Mouse (Mus musculus): ENCODE results near the gene Rapgef3. TPM values are rescaled to one million over a fixed set of nuclear protein-coding genes. Genes with fewer than 3 reads are reported as not detected.

Gene Rapgef3
- total RNA-seq, 2 experiments from 2014 or later: 9.8 to 13.6 TPM

DNA sequence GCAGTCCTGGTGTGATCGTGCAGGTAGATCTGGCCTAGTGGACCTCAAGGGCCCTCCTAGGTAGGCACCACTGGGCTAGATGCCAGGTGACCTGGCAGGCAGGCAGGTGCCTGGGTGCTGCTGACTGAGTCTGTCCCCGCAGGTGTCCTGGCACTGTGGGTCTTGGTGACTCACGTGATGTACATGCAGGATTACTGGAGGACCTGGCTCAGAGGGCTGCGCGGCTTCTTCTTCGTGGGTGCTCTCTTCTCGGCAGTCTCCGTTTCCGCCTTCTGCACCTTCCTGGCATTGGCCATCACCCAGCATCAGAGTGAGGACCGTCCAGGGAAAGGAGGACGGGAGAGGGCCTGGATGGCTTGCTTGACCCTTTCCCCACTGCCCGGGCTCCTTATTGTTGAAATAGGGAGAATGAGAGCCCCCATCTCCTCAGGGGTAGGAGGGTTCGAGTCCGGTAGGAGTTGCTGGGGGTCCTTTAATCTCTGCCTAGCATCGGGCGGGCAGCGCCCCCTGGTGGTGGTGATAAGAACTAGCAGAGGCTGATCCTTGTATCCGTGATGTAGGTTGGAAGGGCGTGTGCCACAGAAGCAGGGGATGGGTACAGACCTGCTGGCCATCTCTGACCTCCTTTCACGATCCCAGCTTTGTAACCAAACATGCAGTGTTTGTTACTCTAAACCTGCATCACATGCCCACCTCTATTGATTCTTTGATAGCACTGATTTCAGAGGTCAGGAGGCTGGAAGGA lies 22.2 kb upstream of the Rapgef3 start:
- peak; percentile 92; the same call in 1 of the 2 replicates for TF ChIP-seq CTCF (IDR thresholded peaks at IDR 0.05)
- intact Hi-C loops (cut with DNase I): no loop called here
- Histone ChIP-seq H3K4me3 (no peak overlapping the region), H3K27ac (peak overlapping the region; percentile 93)
- peak; percentile 72 for DNase-seq

DNA sequence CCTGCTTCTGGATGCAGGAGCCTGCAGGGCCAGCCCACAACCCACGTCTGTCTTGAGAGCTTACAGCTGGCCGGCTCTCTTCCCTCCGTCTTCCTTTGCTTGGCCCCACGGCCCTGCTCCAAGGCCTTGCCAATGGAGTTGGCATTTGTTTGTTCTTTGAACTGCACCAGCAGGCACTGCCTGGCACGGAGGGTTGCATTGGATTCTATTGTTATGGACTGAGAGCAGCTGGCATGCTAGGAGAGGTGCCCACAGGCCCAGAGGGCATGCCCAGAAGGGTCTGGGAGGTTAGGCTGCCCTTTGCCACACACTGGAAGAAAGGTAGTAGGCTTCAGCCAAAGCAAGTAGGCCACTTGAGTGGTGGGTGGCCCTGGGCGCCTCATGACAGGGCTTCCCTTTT lies 21.0 kb upstream of the Rapgef3 start:
- Histone ChIP-seq H3K4me3 (no peak overlapping the region), H3K27ac (peak overlapping the region; percentile 93)
- peak; percentile 42 for DNase-seq
- intact Hi-C loops (cut with DNase I): no loop called here
- TF ChIP-seq CTCF (IDR thresholded peaks at IDR 0.05): no peak

DNA sequence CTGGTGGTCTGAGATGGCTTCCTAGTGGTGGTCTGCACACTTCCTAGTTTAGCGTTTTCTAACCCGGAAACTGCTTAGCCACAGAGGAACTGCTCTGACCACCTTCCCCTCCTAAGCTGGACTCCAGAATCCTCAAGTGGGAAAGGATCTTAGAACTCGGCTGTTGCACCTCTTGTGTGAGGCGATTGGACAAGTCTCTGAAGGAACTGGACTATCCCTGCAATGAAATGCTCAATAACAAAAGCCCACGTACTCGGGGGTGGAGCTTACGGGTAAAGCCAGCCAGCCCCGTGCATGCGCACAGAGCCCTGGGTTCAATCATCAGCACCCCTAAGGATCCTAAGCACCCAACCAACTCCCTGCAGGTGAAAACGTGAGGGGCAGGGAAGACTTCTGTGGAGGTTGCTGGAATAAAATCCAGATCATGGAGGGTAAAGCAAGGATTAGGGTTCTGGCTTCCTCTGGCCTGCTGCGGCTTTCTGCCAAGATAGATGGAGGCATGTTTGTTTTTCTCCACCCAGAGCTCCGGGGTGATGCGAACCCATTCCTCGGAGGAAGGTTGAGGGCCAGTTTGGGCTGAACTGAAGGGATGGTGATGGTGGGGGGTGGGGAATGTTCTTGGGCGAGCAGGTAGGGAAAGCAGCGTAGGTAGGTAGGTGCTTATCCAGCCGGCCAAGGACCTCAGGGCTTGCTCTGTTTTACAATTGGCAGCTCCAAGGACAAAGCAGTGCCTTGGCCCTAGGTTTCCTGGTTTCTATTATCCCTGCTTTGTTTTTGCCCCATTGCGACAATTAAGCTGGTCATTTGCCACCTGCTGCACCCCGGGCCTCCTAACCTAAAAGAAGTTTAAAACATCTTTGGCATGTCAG lies 20.3 kb upstream of the Rapgef3 start:
- TF ChIP-seq CTCF (IDR thresholded peaks at IDR 0.05): no peak
- DNase-seq: no peak
- peak overlapping the region; percentile 93 for H3K27ac ChIP-seq
- intact Hi-C loops (cut with DNase I): no loop called here
- H3K4me3 ChIP-seq: no peak overlapping the region; the same call in 1 of the 2 replicates

DNA sequence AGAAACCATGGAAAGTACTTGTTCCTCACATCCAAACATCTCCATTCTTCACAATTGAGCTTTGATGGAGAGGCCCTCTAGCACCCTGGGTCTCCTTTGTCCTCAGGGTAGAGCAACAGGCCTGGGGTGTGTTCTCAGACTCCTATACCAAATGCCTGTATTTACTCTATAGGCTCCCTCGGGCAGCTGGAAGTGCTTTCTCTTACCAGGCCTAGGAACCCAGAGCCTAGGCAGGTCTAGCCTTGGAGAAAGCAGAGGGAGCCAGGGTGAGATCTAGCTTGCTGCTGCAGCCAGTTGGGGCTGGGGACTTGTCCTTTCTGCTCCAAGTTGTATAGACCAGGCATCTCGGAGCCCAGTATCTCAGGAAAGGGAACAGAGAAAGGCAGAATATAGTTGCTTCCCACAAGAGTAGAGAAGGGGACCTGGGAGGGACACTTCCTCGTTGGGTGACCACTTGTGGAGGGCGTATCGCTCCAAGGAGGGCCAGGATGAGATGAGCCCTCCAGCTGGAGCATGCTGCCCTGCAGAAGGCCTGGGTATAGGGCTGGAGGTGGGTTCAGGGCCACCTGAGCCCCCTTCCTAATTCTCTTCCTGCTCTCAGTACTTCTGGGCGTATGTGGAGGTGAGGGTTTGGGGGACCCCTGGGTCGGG lies 19.5 kb upstream of the Rapgef3 start:
- TF ChIP-seq CTCF (IDR thresholded peaks at IDR 0.05): no peak
- intact Hi-C loops (cut with DNase I): no loop called here
- no peak for DNase-seq
- Histone ChIP-seq H3K27ac (peak overlapping the region; percentile 93), H3K4me3 (peak overlapping the region; percentile 29)

DNA sequence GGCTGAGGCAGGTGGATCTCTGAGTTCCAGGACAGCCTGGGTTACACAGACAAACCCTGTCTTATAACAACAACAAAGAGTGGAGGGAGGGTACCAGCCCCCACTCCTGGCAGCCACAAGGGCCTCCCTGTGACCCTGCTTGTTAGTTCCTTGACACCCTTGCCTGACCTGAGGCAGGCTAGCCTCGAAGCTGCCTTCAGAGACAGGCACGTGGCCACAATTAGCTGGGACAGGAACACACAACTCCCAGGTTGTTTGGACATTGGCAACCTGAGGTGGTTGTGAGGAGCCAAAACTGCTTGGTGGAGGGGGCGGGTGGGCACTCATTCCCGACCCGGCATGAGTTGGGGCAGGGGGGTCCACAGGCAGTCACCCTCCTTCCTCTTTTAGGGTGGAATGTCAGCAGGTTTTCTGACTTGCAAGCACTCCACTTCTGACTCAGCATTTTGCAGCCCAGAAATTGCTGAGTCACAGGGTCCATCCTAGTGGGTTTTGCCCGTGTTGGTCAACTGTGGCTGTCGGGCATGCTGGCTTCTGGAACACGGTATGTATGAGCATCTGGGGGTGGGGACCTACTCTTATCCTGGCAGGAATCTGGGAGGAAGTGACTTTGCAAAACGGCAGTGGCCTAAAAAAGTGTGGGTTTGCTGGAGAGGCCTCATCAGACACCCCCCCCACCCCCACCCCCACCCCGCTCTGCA lies 18.8 kb upstream of the Rapgef3 start:
- H3K4me3 ChIP-seq: 0 out of 2 replicates have a peak overlapping the region, but pooled peaks have one; percentile 7
- no peak for TF ChIP-seq CTCF (IDR thresholded peaks at IDR 0.05)
- DNase-seq: peak; percentile 46
- H3K27ac ChIP-seq: peak overlapping the region; percentile 93
- intact Hi-C loops (cut with DNase I): no loop called here

DNA sequence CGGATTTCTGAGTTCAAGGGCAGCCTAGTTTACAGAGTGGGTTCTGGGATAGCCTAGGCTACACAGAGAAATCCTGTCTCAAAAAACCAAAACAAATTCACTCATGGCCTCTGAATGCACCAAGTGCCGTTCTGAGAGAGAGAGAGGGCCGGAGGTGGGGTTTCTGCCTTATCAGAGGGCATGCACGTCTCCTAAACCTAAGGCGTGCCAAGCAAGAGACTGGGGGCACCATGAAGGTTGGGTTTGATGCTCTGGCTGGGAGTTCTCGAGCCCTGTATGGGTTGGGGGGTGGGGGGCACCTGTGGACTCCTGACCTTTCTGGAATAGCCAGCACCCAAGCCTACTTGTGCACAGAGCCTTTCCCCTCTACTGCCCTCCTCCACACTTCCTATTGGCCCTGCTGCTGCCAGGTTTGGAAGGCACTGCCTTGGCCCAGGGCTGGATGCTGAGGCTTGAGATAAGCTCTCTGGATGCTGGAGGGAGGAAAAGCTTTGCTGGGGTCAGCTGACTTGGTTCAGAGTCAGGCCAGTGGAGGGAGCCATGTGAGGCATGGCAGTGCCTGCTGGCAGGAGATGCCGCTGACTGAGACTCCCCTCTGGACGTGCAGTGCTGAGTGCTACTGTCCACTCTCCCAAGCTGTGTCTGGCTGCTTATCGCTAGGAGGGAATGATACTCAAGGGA lies 18.1 kb upstream of the Rapgef3 start:
- Histone ChIP-seq H3K27ac (peak overlapping the region; percentile 93), H3K4me3 (no peak overlapping the region)
- intact Hi-C loops (cut with DNase I): no loop called here
- DNase-seq: peak; percentile 63
- TF ChIP-seq CTCF (IDR thresholded peaks at IDR 0.05): no peak

DNA sequence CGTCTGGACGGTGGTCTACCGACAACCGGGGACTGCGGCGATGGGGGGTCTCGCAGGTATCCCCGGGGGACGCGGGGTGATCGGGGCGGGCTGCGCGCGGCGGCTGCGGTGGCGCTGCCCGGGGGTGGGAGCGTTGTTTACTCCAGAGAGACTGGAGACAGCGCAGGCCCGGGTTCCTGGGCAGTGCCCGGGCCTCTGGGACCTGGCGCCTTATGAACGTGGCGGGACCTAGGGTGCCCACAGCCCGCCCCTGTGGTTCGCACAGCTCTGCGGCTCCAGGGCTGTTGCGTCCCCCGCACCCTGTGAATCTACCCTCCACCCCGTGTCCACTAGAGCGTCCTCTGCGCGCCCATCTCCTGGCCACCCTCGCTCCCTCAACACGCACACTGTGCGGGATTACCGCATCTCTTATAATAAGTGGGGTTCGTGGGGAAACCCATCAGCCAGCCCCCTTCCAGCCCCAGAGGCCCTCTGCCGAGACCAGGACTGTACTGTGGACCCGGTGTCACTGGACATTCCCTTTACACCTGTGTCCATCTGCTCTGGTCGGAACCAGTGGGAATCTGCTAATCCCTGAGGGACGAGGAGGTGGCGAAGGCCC lies 16.9 kb upstream of the Rapgef3 start:
- no peak for TF ChIP-seq CTCF (IDR thresholded peaks at IDR 0.05)
- peak; percentile 68 for DNase-seq
- intact Hi-C loops (cut with DNase I): loop anchor here (1.0 to 5.0 kb wide), 2 partner anchors 66 to 168 kb away; no protein-coding TSS in a partner anchor
- Histone ChIP-seq H3K27ac (peak overlapping the region; percentile 93), H3K4me3 (peak overlapping the region; percentile 85)

DNA sequence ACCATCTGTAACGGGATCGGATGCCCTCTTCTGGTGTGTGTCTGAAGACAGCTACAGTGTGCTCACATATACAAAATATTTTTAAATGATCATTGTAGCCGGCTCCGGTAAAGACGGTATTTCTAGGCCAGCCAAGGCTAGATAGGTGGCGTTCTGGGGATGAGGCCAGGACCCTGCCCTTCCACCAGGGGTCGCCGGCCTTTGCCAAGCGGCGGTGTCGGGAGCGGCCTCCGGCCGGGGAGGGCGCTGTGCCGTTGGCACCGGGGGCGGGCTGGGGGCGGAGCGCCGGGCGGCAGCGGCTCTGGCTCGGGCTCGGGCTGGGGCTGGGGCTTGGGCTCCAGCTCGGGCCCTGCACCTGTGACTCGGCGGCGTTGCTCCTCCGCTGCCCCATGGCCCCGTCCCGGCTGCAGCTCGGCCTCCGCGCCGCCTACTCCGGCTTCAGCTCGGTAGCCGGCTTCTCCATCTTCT lies 16.4 kb upstream of the Rapgef3 start:
- peak; percentile 96 for DNase-seq
- TF ChIP-seq CTCF (IDR thresholded peaks at IDR 0.05): no peak; the same call in 1 of the 2 replicates
- intact Hi-C loops (cut with DNase I): loop anchor here (1.0 to 5.0 kb wide), 2 partner anchors 66 to 168 kb away; no protein-coding TSS in a partner anchor
- Histone ChIP-seq H3K4me3 (peak overlapping the region; percentile 85), H3K27ac (peak overlapping the region; percentile 93)

DNA sequence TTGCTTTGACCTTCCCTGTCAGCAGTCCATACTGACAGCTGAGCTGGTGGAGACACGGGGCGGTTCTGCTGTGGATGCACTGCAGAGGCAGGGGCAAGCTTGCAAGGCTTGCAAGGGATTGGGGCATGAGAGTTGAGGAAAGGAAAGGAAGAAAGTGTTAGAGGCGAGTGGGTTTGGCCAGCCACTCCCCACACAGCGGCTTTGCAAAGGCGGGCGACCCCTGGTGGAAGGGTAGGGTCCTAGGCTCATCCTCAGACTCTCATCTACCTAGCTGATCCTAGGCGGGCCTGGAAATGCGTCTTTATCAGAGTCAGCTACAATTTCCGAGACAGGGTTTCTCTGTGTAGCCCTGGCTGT lies 15.0 kb upstream of the Rapgef3 start:
- peak overlapping the region; percentile 60 for H3K27ac ChIP-seq
- TF ChIP-seq CTCF (IDR thresholded peaks at IDR 0.05): peak; percentile 86
- peak overlapping the region; percentile 63 for H3K4me3 ChIP-seq
- intact Hi-C loops (cut with DNase I): loop anchor here (5.0 kb wide), 1 partner anchor 170 kb away; no protein-coding TSS in a partner anchor
- peak; percentile 87 for DNase-seq

DNA sequence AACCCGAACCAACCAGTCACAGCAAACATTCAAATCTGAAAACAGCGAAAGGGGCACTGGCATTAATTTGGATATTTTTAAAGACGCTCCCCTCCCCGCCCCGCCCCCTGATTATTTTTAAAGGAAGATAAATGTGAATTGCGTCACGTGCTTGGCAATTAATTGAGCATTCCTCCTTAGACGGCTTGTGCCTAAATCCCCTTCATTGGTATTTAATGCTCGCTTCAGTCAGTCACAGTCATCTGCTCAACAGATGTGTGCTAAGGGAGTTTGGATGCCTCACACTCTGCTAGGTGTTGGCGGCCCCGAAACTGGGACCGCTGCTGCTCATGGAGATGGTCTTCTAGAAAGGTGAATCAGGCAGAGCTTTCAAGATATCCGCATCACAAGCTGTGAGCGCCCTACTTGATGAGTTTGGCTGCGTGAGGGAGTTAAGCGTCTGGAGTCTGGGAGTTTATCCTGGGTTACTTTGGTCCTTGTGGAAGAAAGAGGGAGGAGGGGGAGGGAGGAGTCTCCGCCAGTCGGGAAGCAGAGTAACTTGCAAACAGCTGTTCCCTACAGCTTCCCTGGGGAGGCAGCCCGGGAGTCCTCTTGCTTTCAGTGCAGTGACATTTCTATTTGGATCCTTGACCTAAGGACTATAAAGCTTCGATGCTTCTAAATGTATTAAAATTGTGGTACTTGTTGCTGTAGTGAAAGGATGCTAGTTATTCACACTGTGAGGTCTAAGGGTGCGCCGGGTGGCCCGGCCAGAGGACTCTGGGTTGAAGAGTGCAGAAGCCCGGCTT lies 14.4 kb upstream of the Rapgef3 start:
- Histone ChIP-seq H3K27ac (peak overlapping the region; percentile 60), H3K4me3 (peak overlapping the region; percentile 63)
- DNase-seq: peak; percentile 72
- intact Hi-C loops (cut with DNase I): loop anchor here (5.0 kb wide), 1 partner anchor 170 kb away; no protein-coding TSS in a partner anchor
- no peak for TF ChIP-seq CTCF (IDR thresholded peaks at IDR 0.05)
